Mouse (Mus musculus) c-Kit-positive CD71-positive TER-119-positive erythroid progenitor cells, embryonic 14.5 days (primary cell): ENCODE measurements at regions not wholly inside any gene's neighbourhood (a gene's known extent, or its start where the extent isn't known, plus 50 kb on each side); places are given as distances from the start of the nearest gene placed in this dataset.
A peak's percentile ranks its signal among the peaks of the same experiment; 100 is the strongest.

Experiments
- DNase-seq: peaks from one replicate; pipeline ENCODE4 v3.0.0-alpha.2; 2013; ENCODE audit warnings: low spot score

- DNase-seq = no peak
Observed at GRCm38 (mm10) chr2:79548039-79548600, 87.0 kb upstream of the Itprid2 start.

GRCm38 (mm10) chr2:79549781-79550180, 85.4 kb upstream of the Itprid2 start:
- DNase-seq = no peak

GRCm38 (mm10) chr2:79550432-79550831, 84.7 kb upstream of the Itprid2 start:
- DNase-seq = no peak

DNA sequence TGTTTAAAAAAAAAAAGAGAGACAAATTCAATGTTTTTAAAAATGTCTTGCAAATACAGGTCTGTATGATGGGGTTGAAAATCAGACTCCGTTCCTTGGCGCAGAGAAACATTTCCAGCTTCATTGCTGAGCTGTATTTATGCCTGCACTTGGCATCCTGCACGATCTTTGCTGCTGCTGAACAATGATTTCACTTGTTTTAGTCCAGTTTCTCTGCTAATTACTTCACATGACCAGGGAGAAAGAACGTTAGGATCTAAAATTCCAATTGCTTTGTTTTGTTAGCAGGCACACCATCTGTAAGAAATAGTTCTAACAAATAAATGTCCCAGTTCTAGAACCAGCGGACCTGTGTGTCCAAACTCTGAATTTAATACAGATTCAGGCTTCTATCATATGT, 82.7 kb upstream of the Itprid2 start:
- DNase-seq = no peak

- DNase-seq = no peak
Observed at GRCm38 (mm10) chr2:79555395-79555794, 79.8 kb upstream of the Itprid2 start.

GRCm38 (mm10) chr2:79557361-79557760, 77.8 kb upstream of the Itprid2 start:
- no peak for DNase-seq

DNA sequence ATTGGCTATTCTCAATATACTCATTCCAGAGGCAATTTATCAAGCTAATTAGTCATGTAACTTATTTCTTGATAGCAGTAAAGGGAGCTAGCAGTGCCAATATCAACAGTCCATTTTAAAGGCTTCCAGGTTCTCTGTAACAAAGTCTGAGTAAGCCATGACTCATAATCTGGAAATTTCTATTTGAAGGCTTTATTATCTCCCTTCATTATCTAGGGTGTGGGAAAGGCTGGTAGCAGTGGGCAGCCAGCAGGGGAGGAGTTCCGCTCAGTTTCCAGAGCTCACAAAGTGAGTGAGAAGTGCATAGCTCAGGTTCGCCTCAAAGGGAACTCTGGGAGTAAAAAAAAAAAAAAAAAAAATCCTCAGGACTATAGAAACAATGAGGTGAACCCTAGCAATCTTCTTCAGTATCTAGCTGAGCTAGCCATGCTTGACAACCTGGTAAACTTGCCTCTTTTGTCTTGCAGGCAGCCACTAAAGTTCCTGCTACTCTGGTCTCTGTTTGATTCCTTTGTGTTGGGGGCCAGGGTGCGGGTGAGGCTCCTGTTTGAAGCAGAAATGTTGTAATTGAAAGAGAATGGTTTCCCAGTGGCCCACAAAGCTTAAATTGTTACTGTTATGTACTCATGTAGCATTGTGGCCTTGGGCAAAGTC, 68.7 kb upstream of the Itprid2 start:
- DNase-seq = peak; percentile 0

DNA sequence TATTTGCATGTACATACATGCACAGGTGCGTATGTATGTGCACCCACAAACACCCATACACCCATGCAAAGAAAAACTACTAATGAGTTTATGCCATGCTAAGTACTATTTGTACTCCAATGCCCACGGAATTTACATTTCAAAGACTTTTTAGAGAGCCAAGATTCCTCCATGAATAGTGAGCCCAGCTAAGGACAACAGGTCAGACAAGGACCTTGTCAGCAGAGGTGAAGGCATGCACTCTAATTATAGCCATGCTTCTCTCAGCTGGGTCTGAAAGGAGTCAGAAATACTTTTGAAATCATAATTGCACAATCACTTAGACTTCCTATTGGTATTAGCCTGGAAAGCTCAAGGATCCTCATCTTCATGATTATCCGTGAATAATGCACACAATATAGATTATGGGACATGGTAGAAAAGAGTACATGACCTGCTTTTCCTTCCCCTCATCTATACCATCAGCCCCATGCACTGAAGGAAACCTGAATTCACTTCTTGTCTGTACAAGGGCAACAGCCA, 67.7 kb upstream of the Itprid2 start:
- no peak for DNase-seq

DNA sequence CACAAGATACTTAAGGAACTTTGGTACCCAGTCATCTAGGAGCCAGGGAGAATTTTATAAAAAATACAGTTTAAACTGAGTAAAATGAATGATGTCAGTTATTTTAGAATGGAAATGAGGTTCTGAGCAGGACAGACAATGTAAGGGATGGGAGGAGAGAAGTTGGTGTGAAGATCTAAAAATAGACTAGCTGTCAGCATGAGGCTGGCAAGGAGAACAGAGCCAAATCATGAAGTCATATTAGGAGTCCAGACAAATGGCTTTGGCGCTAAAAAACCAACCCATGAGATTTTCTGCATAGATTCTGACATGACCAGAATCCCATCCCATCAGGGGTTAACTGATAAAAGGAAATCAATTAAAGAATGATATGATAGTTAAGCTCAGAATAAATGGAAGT, 65.5 kb upstream of the Itprid2 start:
- no peak for DNase-seq

GRCm38 (mm10) chr2:79571910-79572309, 63.2 kb upstream of the Itprid2 start:
- no peak for DNase-seq

DNA sequence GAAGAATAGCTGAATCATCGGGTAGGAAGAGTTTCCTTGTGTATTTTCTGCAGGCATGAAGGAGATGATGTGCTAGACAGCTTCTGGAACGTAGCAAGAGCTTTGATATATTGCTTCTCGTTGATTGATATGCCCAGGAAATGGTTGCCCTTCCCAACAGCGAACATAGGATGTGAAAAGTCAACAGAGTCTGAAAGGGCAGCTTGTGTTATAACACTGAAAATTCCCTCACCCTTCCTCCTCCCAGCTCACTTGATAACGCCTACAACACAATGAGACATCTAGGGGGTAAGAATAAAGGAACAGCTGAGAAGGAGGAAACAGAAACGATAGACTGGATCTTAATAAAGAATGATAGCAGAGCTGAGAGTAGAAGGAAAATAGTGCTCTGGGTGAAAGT, 60.1 kb upstream of the Itprid2 start:
- no peak for DNase-seq

DNA sequence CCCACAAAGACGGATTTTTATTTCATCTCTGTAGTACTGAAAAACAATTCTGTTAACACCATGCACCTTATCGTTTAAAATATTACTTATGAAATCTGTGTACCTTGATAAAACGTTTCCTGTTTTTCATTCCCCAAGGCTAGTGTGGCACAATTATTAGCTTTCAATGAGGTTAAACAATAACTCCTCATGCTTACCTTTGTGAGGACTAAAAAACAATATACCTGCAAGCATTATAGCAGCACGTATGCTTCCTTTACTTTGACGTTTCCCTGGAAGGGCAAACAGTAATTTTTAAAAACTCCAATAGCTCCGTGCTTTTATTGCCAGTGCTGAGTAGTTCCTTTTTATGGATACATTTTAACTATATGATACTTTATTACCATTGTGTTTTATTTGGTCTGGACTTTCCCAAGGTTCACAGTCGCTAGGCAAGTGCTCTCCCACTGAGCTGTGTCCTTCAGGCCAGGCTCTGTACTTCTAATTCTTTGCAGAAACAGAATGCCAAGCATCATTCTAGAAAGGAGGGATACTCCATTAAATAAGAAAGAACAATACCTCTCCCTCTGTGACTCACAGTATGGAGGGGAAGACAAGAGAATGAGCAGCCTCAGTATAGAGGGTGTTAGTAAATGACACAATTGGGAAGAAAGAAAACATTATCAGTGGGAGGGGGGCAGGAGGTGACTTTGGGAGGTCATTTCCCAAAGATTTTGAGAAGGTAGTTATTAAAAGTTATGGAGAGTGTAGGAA, 50.0 kb upstream of the Itprid2 start:
- DNase-seq = no peak
